Mouse (Mus musculus) MEL (cell line): ENCODE measurements around the gene Blm. TPM values are rescaled to one million over a fixed set of nuclear protein-coding genes. Genes with fewer than 3 reads are reported as not detected.
A peak's percentile ranks its signal among the peaks of the same experiment; 100 is the strongest.

ENCODE experiments used
- DNase-seq: peaks from one replicate; pipeline ENCODE4 v3.0.0; 2011; ENCODE audit warnings: low read depth, low spot score
- H3K27ac ChIP-seq: 2 replicates; pipeline ENCODE4 v1.5.1; 2012; ENCODE audit warnings: low read depth, mild to moderate bottlenecking, control low read depth, low read length, moderate library complexity; ENCODE audit not compliant: control insufficient read depth
- H3K27me3 ChIP-seq, 2 experiments: fragments of 150-350 bp in 1 of 2; sonication (generic) in 1 of 2; 2 replicates each; pipeline ENCODE4 v1.6.1; 2012; ENCODE audit warnings: low read length in 2 of 2, mild to moderate bottlenecking in 2 of 2, improper control_type of control experiment in 1 of 2, moderate library complexity in 1 of 2; ENCODE audit not compliant: insufficient read depth in 2 of 2, control insufficient read depth in 1 of 2
- H3K36me3 ChIP-seq, 2 experiments: 2 replicates each; pipeline ENCODE4 v1.6.1; 2012 to 2014; ENCODE audit warnings: low read length in 2 of 2, improper control_type of control experiment in 1 of 2, inconsistent platforms in 1 of 2, mild to moderate bottlenecking in 1 of 2; ENCODE audit not compliant: insufficient read depth in 2 of 2, control insufficient read depth in 1 of 2
- H3K4me1 ChIP-seq, 2 experiments: fragments of 150-350 bp in 1 of 2; sonication (generic) in 1 of 2; 2 replicates each; pipeline ENCODE4 v1.6.1; 2012; ENCODE audit warnings: low read length in 2 of 2, improper control_type of control experiment in 1 of 2, mild to moderate bottlenecking in 1 of 2; ENCODE audit not compliant: insufficient read depth in 2 of 2, control insufficient read depth in 1 of 2
- H3K4me3 ChIP-seq, 2 experiments: fragments of 150-350 bp in 1 of 2; sonication (generic) in 1 of 2; 2 replicates each; pipeline ENCODE4 v1.5.1; 2012; ENCODE audit warnings: low read depth in 2 of 2, low read length in 2 of 2, mild to moderate bottlenecking in 2 of 2, moderate library complexity in 2 of 2, control low read depth in 1 of 2, improper control_type of control experiment in 1 of 2; ENCODE audit not compliant: control insufficient read depth in 1 of 2, insufficient read depth in 1 of 2
- H3K79me2 ChIP-seq: 2 replicates; pipeline ENCODE4 v1.6.1; 2012; ENCODE audit warnings: mild to moderate bottlenecking, low read length, moderate library complexity; ENCODE audit not compliant: control insufficient read depth, poor library complexity, insufficient read depth
- H3K9ac ChIP-seq: 2 replicates; pipeline ENCODE4 v1.6.1; 2012; ENCODE audit warnings: low read depth, mild to moderate bottlenecking, control low read depth, low read length, moderate library complexity; ENCODE audit not compliant: control insufficient read depth, poor library complexity, severe bottlenecking
- H3K9me3 ChIP-seq: fragments of 150-350 bp; sonication (generic); replicated peaks from 2 replicates; pipeline ENCODE4 v1.6.1; 2012; ENCODE audit warnings: mild to moderate bottlenecking, low read length, improper control_type of control experiment, moderate library complexity; ENCODE audit not compliant: insufficient read depth
- BHLHE40 ChIP-seq: IDR thresholded peaks from 2 replicates; pipeline ENCODE4 v1.6.1; 2012; ENCODE audit warnings: low read depth, mild to moderate bottlenecking, inconsistent platforms, low read length, improper control_type of control experiment, borderline replicate concordance
- CHD1 ChIP-seq: IDR thresholded peaks from 2 replicates; pipeline ENCODE4 v1.6.1; 2012; ENCODE audit warnings: low read depth, mild to moderate bottlenecking, inconsistent platforms, low read length, improper control_type of control experiment
- CHD2 ChIP-seq: IDR thresholded peaks from 2 replicates; pipeline ENCODE4 v1.6.1; 2011; ENCODE audit warnings: low read length, improper control_type of control experiment
- E2F4 ChIP-seq: IDR thresholded peaks from 2 replicates; pipeline ENCODE4 v1.6.1; 2011; ENCODE audit warnings: low read depth, low read length, improper control_type of control experiment, borderline replicate concordance
- ELF1 ChIP-seq: IDR thresholded peaks from 2 replicates; pipeline ENCODE4 v1.6.1; 2014; ENCODE audit warnings: low read depth, mild to moderate bottlenecking, inconsistent platforms, low read length, improper control_type of control experiment, moderate library complexity
- EP300 ChIP-seq, 2 experiments: IDR thresholded peaks; 2 replicates each; pipeline ENCODE4 v1.6.1; 2011; ENCODE audit warnings: improper control_type of control experiment in 2 of 2, low read length in 2 of 2, low read depth in 1 of 2, mild to moderate bottlenecking in 1 of 2
- ETS1 ChIP-seq: IDR thresholded peaks from 2 replicates; pipeline ENCODE4 v1.6.1; 2012; ENCODE audit warnings: low read depth, mild to moderate bottlenecking, inconsistent platforms, low read length, improper control_type of control experiment, moderate library complexity
- GATA1 ChIP-seq: IDR thresholded peaks from 2 replicates; pipeline ENCODE4 v1.6.1; 2011; ENCODE audit warnings: low read depth, low read length, improper control_type of control experiment
- JUND ChIP-seq: IDR thresholded peaks from 2 replicates; pipeline ENCODE4 v1.6.1; 2011; ENCODE audit warnings: low read depth, mild to moderate bottlenecking, improper control_type of control experiment, low read length
- MAX ChIP-seq: IDR thresholded peaks from 2 replicates; pipeline ENCODE4 v1.6.1; 2011; ENCODE audit warnings: low read length, improper control_type of control experiment
- MEF2A ChIP-seq: IDR thresholded peaks from 2 replicates; pipeline ENCODE4 v1.6.1; 2014; ENCODE audit warnings: low read depth, mild to moderate bottlenecking, inconsistent platforms, low read length, improper control_type of control experiment; ENCODE audit not compliant: poor library complexity, insufficient replicate concordance, severe bottlenecking; ENCODE audit errors: extremely low read depth
- MYB ChIP-seq: IDR thresholded peaks from 2 replicates; pipeline ENCODE4 v1.6.1; 2011; ENCODE audit warnings: mild to moderate bottlenecking, low read depth, low read length, improper control_type of control experiment
- MYC ChIP-seq: IDR thresholded peaks from 2 replicates; pipeline ENCODE4 v1.6.1; 2011; ENCODE audit warnings: low read depth, mild to moderate bottlenecking, low read length, improper control_type of control experiment, moderate library complexity
- POLR2A ChIP-seq, 2 experiments: IDR thresholded peaks; 2 replicates each; pipeline ENCODE4 v1.6.1; 2011 to 2012; ENCODE audit warnings: low read length in 2 of 2, mild to moderate bottlenecking in 2 of 2, control low read depth in 1 of 2, improper control_type of control experiment in 1 of 2, low read depth in 1 of 2, moderate library complexity in 1 of 2; ENCODE audit not compliant: control insufficient read depth in 1 of 2, insufficient read depth in 1 of 2, poor library complexity in 1 of 2
- SIN3A ChIP-seq: IDR thresholded peaks from 2 replicates; pipeline ENCODE4 v1.6.1; 2012; ENCODE audit warnings: low read length, improper control_type of control experiment, inconsistent platforms
- TBP ChIP-seq: IDR thresholded peaks from 2 replicates; pipeline ENCODE4 v1.8.0; 2011; ENCODE audit warnings: low read depth, low read length, improper control_type of control experiment
- USF1 ChIP-seq: IDR thresholded peaks from 2 replicates; pipeline ENCODE4 v1.6.1; 2014; ENCODE audit warnings: low read depth, mild to moderate bottlenecking, inconsistent platforms, low read length, improper control_type of control experiment, moderate library complexity
- ZNF384 ChIP-seq: IDR thresholded peaks from 2 replicates; pipeline ENCODE4 v1.6.1; 2012; ENCODE audit warnings: low read depth, mild to moderate bottlenecking, inconsistent platforms, low read length, improper control_type of control experiment
- polyA plus RNA-seq, 2 experiments: library from polyadenylated mRNA; stranded (reverse) in 1 of 2; unstranded in 1 of 2; fragments of >175 nt in 1 of 2; fragments of >200 nt in 1 of 2; gene quantifications; 2 replicates each; pipeline versions ENCODE4 v1.2.1 to v1.2.4; 2012; ENCODE audit warnings: low replicate concordance in 2 of 2, low read depth in 1 of 2; ENCODE audit not compliant: insufficient read length in 2 of 2, insufficient read depth in 1 of 2, missing spikeins in 1 of 2
- total RNA-seq: library from RNA; depleted of rRNA; stranded (reverse); fragments of 300-350 nt; gene quantifications from 2 replicates; pipeline ENCODE4 v1.2.3, GENCODE M21; 2012

Gene Blm
- total and polyA plus RNA-seq, 3 experiments: 28.5 to 83.8 (median 52.0) TPM

GRCm38 (mm10) chr7:80456327-80456726 is 78.6 kb downstream of the Blm start:
- Histone ChIP-seq H3K9me3 (no peaks in the 10 kb centered on the region), H3K4me1 (peaks cover 10 to 23% of the 10 kb centered on the region in 2 experiments), H3K27ac (peak overlapping the region; percentile 58), H3K27me3 (no peaks in the 10 kb centered on the region), H3K36me3 (peaks cover 5 to 28% of the 10 kb centered on the region in 2 experiments), H3K9ac (peak overlapping the region; percentile 37), H3K4me3 (no peak overlapping the region), H3K79me2 (no peaks in the 10 kb centered on the region)
- TF ChIP-seq MEF2A: no peak
- no peak for TF ChIP-seq EP300 (IDR thresholded peaks at IDR 0.05; ENCODE audit: low read depth in 1 of 2, low read length in 2 of 2)
- no peak for TF ChIP-seq POLR2A (IDR thresholded peaks at IDR 0.05; ENCODE audit: control insufficient read depth in 1 of 2, insufficient read depth in 1 of 2, low read depth in 1 of 2, low read length in 2 of 2, poor library complexity in 1 of 2)
- no peak for TF ChIP-seq BHLHE40
- no peak for TF ChIP-seq GATA1
- no peak for DNase-seq

- Histone ChIP-seq H3K27ac (peak overlapping the region; percentile 58), H3K4me3 (no peak overlapping the region)
- TF ChIP-seq MAX (no peak), ELF1 (peak; percentile 38; the same call in 1 of the 2 replicates), ZNF384 (peak; percentile 97), JUND (no peak), TBP (0 out of 2 replicates have a peak, but pooled peaks have one; percentile 14), CHD1 (no peak), BHLHE40 (no peak), ETS1 (no peak), MYC (peak; percentile 45; the same call in 1 of the 2 replicates), MYB (no peak), CHD2 (no peak), SIN3A (peak; percentile 33; the same call in 1 of the 2 replicates), USF1 (no peak), E2F4 (no peak)
- TF ChIP-seq, all 39 proteins: peak for 5
- Histone ChIP-seq H3K79me2 (no peaks in the 10 kb centered on the region), H3K36me3 (peaks cover 4 to 35% of the 10 kb centered on the region in 2 experiments), H3K27me3 (no peaks in the 10 kb centered on the region), H3K4me1 (peaks cover 17 to 30% of the 10 kb centered on the region in 2 experiments), H3K9ac (peak overlapping the region; percentile 37), H3K9me3 (no peaks in the 10 kb centered on the region)
- DNase-seq: peak; percentile 86
Measured at GRCm38 (mm10) chr7:80455505-80456160, 79.3 kb downstream of the Blm start.
